Mouse (Mus musculus) lung, embryonic 14.5 days (tissue): ENCODE data around the gene Plg. TPM values are rescaled to one million over a fixed set of nuclear protein-coding genes. Genes with fewer than 3 reads are reported as not detected.
A peak's percentile ranks its signal among the peaks of the same experiment; 100 is the strongest.

Source experiments
- ATAC-seq: fragments of 200-750 bp; cut with Nextera tagmentation; 2 replicates; pipeline ENCODE4 v1.8.0; 2017; ENCODE audit warnings: mild to moderate bottlenecking, moderate TSS enrichment, moderate library complexity; ENCODE audit not compliant: insufficient read depth
- DNase-seq: peaks from one replicate; pipeline ENCODE4 v3.0.0-alpha.2; 2015
- H3K27ac ChIP-seq: fragments of 300-500 bp; sonication (generic); 2 replicates; pipeline ENCODE4 v1.5.1; 2014; ENCODE audit warnings: low read depth, mild to moderate bottlenecking, moderate library complexity
- H3K27me3 ChIP-seq: fragments of 300-500 bp; sonication (generic); 2 replicates; pipeline ENCODE4 v1.6.1; 2014; ENCODE audit warnings: low read length, control low read depth; ENCODE audit not compliant: insufficient read depth
- H3K36me3 ChIP-seq: fragments of 300-500 bp; sonication (generic); 2 replicates; pipeline ENCODE4 v1.6.1; 2014; ENCODE audit warnings: control low read depth; ENCODE audit not compliant: insufficient read depth
- H3K4me1 ChIP-seq: fragments of 300-500 bp; sonication (generic); 2 replicates; pipeline ENCODE4 v1.6.1; 2014; ENCODE audit warnings: antibody characterized with exemption, control low read depth; ENCODE audit not compliant: insufficient read depth
- H3K4me2 ChIP-seq: fragments of 300-500 bp; sonication (generic); 2 replicates; pipeline ENCODE4 v1.6.1; 2014; ENCODE audit warnings: mild to moderate bottlenecking
- H3K4me3 ChIP-seq: fragments of 300-500 bp; sonication (generic); 2 replicates; pipeline ENCODE4 v1.5.1; 2014; ENCODE audit warnings: low read depth, low read length
- H3K9ac ChIP-seq: fragments of 300-500 bp; sonication (generic); 2 replicates; pipeline ENCODE4 v1.6.1; 2014
- H3K9me3 ChIP-seq: fragments of 300-500 bp; sonication (generic); 2 replicates; pipeline ENCODE4 v1.6.1; 2016; ENCODE audit warnings: low read depth, low read length, control low read depth
- CTCF ChIP-seq: IDR thresholded peaks from 2 replicates; pipeline ENCODE4 v1.5.1; 2016; ENCODE audit warnings: antibody characterized with exemption, low read depth
- whole genome bisulfite sequencing: fragments of 180-500 bp; shearing (Covaris S2); extraction: QIAGEN DNeasy Blood & Tissue Kit; methylation state at CpG from one replicate; pipeline ENCODE4 v1.1.7; 2014; 5-methylcytosine and 5-hydroxymethylcytosine counted together
- polyA plus RNA-seq: library from polyadenylated mRNA; unstranded; fragments of >200 nt; fragmentation: Nextera tagmentation; extraction: Ambion mirVana; gene quantifications from 2 replicates; pipeline ENCODE4 v1.2.1, GENCODE M21; 2014

Gene Plg
- polyA plus RNA-seq, 1 experiment from 2014 or later: 0.08 TPM

- DNase-seq: peak; percentile 46
Measured at GRCm38 (mm10) chr17:12455143-12455790, 76.9 kb downstream of the Plg start.

GRCm38 (mm10) chr17:12461168-12461567 is 82.8 kb downstream of the Plg start:
- no peaks in the 10 kb centered on the region for H3K4me1 ChIP-seq
- TF ChIP-seq CTCF: peak; percentile 45
- H3K4me3 ChIP-seq: no peak overlapping the region
- no peaks in the 10 kb centered on the region for H3K27me3 ChIP-seq
- ATAC-seq (no peak), DNase-seq (no peak)
- no peak overlapping the region for H3K9ac ChIP-seq
- H3K36me3 ChIP-seq: no peaks in the 10 kb centered on the region
- H3K27ac ChIP-seq: no peak overlapping the region
- no peak overlapping the region for H3K4me2 ChIP-seq
- 0 out of 2 replicates have a peak, but pooled peaks cover 3% of the 10 kb centered on the region for H3K9me3 ChIP-seq

More at GRCm38 (mm10) chr17:12455143-12455790, 76.9 kb downstream of the Plg start:
- Histone ChIP-seq H3K4me1 (no peaks in the 10 kb centered on the region), H3K4me2 (no peak overlapping the region), H3K27ac (no peak overlapping the region), H3K9me3 (no peaks in the 10 kb centered on the region), H3K9ac (no peak overlapping the region), H3K36me3 (no peaks in the 10 kb centered on the region), H3K27me3 (no peaks in the 10 kb centered on the region), H3K4me3 (no peak overlapping the region)
- WGBS: 79% methylated on average over 5 of the region's 5 CpGs
- TF ChIP-seq CTCF: peak; percentile 60
- no peak for ATAC-seq

GRCm38 (mm10) chr17:12466501-12467000 is 88.1 kb downstream of the Plg start:
- ATAC-seq (no peak), DNase-seq (no peak)
- H3K9ac ChIP-seq: no peak overlapping the region
- H3K4me3 ChIP-seq: no peak overlapping the region
- no peaks in the 10 kb centered on the region for H3K36me3 ChIP-seq
- no peaks in the 10 kb centered on the region for H3K9me3 ChIP-seq
- no peaks in the 10 kb centered on the region for H3K27me3 ChIP-seq
- no peaks in the 10 kb centered on the region for H3K4me1 ChIP-seq
- H3K27ac ChIP-seq: no peak overlapping the region
- WGBS: 66% methylated on average over 4 of the region's 4 CpGs
- H3K4me2 ChIP-seq: no peak overlapping the region
- no peak for TF ChIP-seq CTCF

GRCm38 (mm10) chr17:12467642-12468041 is 89.2 kb downstream of the Plg start:
- H3K9ac ChIP-seq: no peak overlapping the region
- H3K4me2 ChIP-seq: no peak overlapping the region
- 65% methylated on average over 3 of the region's 3 CpGs for WGBS
- TF ChIP-seq CTCF: no peak
- H3K4me1 ChIP-seq: no peaks in the 10 kb centered on the region
- H3K36me3 ChIP-seq: no peaks in the 10 kb centered on the region
- no peaks in the 10 kb centered on the region for H3K9me3 ChIP-seq
- DNase-seq: no peak
- H3K27me3 ChIP-seq: no peaks in the 10 kb centered on the region
- H3K27ac ChIP-seq: no peak overlapping the region
- ATAC-seq: no peak
- H3K4me3 ChIP-seq: no peak overlapping the region

- no peak for TF ChIP-seq CTCF
- Histone ChIP-seq H3K9ac (no peak overlapping the region), H3K4me1 (no peaks in the 10 kb centered on the region), H3K36me3 (no peaks in the 10 kb centered on the region), H3K27me3 (no peaks in the 10 kb centered on the region), H3K4me2 (no peak overlapping the region), H3K9me3 (no peaks in the 10 kb centered on the region), H3K27ac (no peak overlapping the region), H3K4me3 (no peak overlapping the region)
- no peak for DNase-seq
- no peak for ATAC-seq
- 74% methylated on average over 5 of the region's 5 CpGs for WGBS
Measured at GRCm38 (mm10) chr17:12468745-12469144, 90.3 kb downstream of the Plg start.

Other genes starting within 250 kb of the Plg start
- gene Map3k4, start 59.8 kb upstream of the Plg start, polyA plus RNA-seq: 39.0 and 47.9 TPM in 2 replicates
- gene Slc22a3, start 129.1 kb downstream of the Plg start, polyA plus RNA-seq: 0.26 and 0.49 TPM in 2 replicates
- not detected in 2 replicates for gene Slc22a2, start 205.5 kb downstream of the Plg start, polyA plus RNA-seq